Mouse (Mus musculus) left cerebral cortex, postnatal 10 days (tissue): ENCODE results near the gene Prph2. TPM values are rescaled to one million over a fixed set of nuclear protein-coding genes. Genes with fewer than 3 reads are reported as not detected.

Source experiments
- DNase-seq, 2 experiments: peaks; one replicate each; pipeline ENCODE4 v3.0.0; 2021 to 2022; ENCODE audit warnings: low spot score in 2 of 2, mixed read lengths in 1 of 2; ENCODE audit errors: extremely low spot score in 1 of 2
- intact Hi-C: fragments of 180-260 bp; cut with DNase I; formaldehyde crosslinking; loops from one replicate; pipeline ENCODE4 v1.15.1; 2025
- total RNA-seq, 2 experiments: library from RNA; stranded (reverse); gene quantifications; 2 replicates each; pipeline ENCODE4 v1.2.3; 2021

Gene Prph2
- not detected for total RNA-seq

DNA sequence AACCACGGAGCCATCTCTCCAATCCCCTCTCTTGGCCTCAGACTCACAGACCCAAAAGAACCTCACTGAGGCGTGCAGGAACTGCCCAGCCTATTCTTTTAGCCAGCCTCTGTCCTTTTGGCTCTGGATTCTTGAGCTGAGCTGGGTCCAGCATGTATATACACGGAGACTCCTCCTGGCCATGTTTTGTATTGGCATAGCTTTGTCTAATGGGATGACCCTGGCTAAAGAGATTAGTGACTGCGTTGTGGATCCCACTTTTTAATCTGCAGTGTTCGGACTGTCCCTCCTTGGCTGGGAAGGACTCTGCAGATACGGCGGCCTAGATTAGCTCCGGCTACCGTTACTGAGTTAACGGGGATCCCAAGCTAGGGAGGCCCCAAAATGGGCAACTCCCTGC lies at the start of gene Prph2:
Gene Prph2, plus strand, starts transcription at position 274 of the 400 bp plus-strand sequence.
- no peak for DNase-seq
- intact Hi-C loops: no loop called here

- no peak for DNase-seq
- intact Hi-C loops: no loop called here
These were observed 45.6 kb upstream of the Prph2 start for GRCm38 (mm10) chr17:46864566-46865195.

DNA sequence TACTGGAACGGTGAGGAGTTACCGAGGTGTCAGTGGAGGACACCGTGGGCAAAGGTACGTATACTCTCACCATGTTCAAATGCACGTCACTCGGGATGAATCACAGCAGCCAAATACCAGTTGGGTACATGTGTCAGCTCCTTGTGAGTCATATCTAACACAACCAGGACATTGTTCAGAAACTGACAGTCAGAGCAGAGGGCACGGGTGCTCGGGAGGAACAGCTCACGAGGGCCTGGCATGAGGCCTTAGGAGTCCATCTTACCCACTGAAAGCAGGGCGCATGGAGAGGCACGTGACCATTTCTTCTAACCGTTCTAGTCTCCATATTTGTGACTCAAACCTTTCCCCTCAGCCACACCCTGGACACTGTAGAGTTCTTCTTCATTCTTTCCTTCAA lies 43.4 kb upstream of the Prph2 start:
- intact Hi-C loops: no loop called here
- no peak for DNase-seq

DNA sequence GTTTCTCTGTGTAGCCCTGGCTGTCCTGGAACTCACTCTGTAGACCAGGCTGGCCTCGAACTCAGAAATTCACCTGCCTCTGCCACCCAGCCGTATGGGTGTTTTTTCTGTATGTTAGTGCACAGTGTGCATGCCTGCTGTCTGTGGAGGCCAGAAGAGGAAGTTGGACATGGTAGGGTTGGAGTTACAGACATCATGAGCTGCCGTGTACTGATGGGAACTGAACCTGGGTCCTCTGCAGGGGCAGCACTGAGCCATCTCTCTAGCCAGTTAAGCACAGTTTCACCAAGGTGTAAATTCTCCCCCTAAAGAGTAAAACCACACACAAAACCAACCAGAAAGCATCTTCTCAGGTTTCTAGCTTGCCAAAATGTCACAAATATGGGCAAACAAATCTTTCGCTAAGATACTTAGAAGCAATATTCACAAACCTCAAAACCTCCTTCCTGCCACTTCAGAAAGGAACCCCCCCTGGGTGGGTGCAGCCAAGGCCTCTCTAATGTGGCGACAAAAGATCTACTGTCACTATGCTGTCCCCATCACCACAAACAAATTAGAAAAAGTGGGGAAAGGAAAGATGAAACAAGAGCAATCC lies 40.0 kb upstream of the Prph2 start:
- no peak for DNase-seq
- intact Hi-C loops: no loop called here

- no peak for DNase-seq
- intact Hi-C loops: no loop called here
These were observed 39.3 kb upstream of the Prph2 start for GRCm38 (mm10) chr17:46870913-46871312.

DNA sequence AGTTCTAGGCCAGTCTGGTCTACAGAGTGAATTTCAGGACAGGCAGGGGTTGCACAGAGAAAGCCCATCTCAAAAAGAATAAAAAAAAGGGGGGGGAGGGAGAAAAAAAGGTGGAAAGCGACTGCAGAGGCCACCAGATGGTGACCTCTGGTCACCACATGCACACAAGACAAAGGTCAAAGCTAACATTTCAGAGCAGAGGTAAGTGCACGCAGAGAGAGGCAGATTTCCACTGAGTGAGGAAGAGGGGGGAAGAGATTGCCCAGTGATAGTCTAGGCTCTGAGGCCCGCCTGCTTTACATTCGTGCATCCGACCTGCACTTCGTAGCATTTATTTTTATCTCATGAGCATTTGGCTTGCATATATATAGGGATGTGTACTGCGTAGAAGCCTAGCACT lies 37.5 kb upstream of the Prph2 start:
- no peak for DNase-seq
- intact Hi-C loops: no loop called here

DNA sequence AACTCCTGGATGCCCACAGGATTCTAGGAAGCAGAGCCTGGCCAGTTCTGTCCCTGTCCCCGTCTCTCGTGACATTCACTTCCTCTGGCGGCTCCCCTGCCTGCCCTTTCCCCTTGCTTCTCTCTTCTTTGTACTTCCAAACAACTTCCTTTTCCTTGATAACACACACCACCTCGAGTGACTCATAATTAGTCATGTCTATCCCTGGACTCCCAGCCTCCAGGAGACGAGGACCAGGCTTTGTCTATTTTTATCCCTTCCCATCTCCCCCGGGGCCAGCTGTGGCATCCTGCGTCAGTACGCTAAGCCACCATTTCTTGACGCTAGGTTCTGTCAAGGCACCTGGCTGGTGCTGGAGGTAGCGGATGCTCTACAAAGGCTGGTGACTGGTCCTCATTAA lies 36.1 kb upstream of the Prph2 start:
- peak in 1 of 2 experiments; percentile 61 for DNase-seq

DNA sequence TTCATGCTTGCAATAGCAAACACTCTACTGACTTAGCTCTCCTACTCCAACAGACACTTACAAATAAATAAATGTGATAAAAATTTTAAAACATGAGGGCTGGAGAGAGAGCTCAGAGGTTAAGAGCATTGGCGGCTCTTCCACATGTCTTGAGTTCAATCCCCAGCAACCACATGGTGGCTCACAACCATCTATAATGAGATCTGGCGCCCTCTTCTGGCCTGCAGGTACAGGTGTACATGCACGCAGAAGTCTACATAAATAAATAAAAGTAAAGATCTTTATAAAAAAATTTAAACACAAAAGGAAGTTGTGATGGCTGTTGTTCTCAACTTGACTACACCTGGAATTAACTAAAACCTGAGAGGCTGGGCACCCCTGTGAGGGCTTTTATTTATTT lies 34.6 kb upstream of the Prph2 start:
- intact Hi-C loops: no loop called here
- no peak for DNase-seq

More for the DNA sequence above, 36.1 kb upstream of the Prph2 start:
- intact Hi-C loops: no loop called here

DNA sequence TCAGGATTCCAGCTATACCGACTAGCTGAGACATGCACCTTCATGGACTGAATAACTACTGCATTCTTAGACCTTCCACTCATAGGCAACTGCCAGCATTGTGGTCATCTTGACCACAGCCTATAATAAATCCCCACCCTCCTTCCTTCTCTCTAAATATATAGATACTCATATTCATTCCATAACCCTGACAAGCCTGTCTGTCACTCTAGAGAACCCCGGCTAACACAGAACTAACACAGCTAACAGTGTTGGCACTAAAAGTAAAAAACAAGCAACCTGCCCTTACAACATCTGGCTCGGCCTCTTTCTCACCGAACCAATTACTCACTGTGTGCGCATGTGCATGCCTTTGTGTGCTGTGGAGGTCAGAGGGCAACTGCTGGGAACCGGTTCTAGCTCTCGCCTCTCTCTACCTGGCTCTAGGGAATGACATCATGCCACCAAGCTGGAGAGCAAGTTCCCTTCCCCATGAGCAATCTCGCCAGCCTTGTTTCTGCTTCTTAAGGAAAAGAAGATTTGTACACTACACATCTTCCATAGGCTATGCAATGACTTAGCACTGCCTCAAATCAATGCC lies 33.8 kb upstream of the Prph2 start:
- intact Hi-C loops: no loop called here
- no peak for DNase-seq

- DNase-seq: no peak
- intact Hi-C loops: no loop called here
These were observed 33.2 kb upstream of the Prph2 start for GRCm38 (mm10) chr17:46877061-46877460.

GRCm38 (mm10) chr17:46879841-46880311 lies 30.4 kb upstream of the Prph2 start:
- intact Hi-C loops: no loop called here
- peak in 1 of 2 experiments; percentile 57 for DNase-seq

- DNase-seq: no peak
- intact Hi-C loops: no loop called here
These were observed 29.9 kb upstream of the Prph2 start for GRCm38 (mm10) chr17:46880322-46880721.

GRCm38 (mm10) chr17:46881728-46882127 lies 28.5 kb upstream of the Prph2 start:
- intact Hi-C loops: no loop called here
- no peak for DNase-seq

- DNase-seq: no peak
These were observed 27.2 kb upstream of the Prph2 start for GRCm38 (mm10) chr17:46883107-46883506.

GRCm38 (mm10) chr17:46884766-46885165 lies 25.5 kb upstream of the Prph2 start:
- intact Hi-C loops: no loop called here
- DNase-seq: no peak

More at GRCm38 (mm10) chr17:46883107-46883506, 27.2 kb upstream of the Prph2 start:
- intact Hi-C loops: no loop called here

DNA sequence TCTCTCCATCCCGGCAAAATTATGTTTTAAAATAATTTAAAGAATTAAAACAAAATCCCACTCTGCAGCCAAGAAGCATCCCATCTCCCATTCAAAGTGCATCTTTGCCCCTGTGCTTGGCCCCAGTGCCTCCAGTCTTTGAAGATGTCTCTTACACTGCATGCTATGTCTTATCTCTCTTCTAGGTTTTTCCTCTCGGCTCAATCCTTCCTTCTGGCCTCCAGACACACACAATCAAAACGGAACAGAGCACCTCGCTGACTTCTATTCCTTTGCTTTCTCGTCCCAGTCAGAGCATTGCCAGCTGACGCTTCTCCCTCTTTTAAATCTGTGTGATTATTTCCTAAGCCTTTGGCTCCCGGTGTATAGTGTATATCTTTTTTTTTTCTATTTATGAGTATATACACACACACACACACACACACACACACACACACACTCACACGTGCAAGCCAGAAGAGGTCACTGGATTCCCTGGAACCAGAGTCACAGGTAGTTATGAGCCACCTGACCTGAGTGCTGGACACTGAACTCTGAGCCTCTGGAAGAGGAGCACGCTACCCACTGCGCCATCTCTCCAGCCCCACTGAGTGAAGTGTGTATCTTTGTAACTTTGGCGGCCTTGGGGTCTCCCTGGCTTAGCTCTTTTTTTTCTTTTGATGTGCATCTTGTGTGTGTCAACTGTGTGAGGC lies 24.9 kb upstream of the Prph2 start:
- no peak for DNase-seq

DNA sequence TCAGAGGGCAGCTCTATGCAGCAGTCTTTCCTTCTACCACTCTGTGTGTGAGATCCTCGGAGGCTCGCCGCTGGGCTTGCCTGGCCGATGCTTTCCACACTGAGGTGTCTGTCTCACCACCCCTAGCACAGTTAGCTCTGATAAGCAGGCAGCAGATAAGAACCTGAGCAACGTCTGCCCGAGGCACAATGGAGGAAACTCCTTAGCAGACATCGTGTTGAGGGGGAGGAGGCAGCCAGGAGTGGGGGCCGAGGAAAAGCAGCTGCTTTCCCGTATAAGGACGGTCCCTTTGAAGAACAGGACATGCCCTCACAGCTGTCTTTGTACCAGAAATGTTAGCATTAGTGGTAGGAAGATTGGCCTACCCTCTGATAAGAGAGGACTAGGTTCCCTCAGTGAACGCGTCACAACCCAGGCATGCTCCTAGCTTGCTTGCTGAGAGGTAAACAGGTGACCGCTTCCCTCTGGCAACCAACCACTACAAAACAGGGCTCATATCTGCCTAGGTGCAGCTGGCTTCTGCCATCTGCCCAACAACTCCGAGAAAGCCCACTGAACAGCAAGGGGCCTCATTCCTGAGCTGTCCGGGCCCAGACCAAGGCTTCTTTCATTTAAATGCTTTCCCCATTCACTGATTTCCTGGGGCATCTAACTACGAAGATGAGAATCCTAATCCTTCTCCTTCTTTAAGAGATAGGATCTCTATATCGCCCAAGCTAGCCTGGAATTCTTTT lies 24.2 kb upstream of the Prph2 start:
- DNase-seq: no peak
- intact Hi-C loops: no loop called here

More for the DNA sequence above, 24.9 kb upstream of the Prph2 start:
- intact Hi-C loops: no loop called here

- intact Hi-C loops: loop anchor here (2.0 kb wide), 2 partner anchors 32 to 106 kb away; partner anchors contain the start of gene Rpl7l1
- peak; percentile 57 to 60 for DNase-seq
These were observed 21.6 kb upstream of the Prph2 start for GRCm38 (mm10) chr17:46888511-46889212.
